Mouse (Mus musculus) right cerebral cortex, postnatal 14 days (tissue): ENCODE data around the gene Anapc7.
"Not testable (repeated sequence)": the region's sequence is repeated elsewhere in the genome, so short reads cannot be mapped to it uniquely, and the experiment has no call there.

Source experiments
- DNase-seq: peaks from one replicate; pipeline ENCODE4 v3.0.0; 2022

The Anapc7 gene

GRCm38 (mm10) chr5:122453188-122453587 lies 31.7 kb downstream of the Anapc7 start:
- DNase-seq, result no peak

- no peak for DNase-seq
Measured at GRCm38 (mm10) chr5:122454442-122454841, 32.9 kb downstream of the Anapc7 start.

GRCm38 (mm10) chr5:122454883-122455282 lies 33.4 kb downstream of the Anapc7 start:
- DNase-seq, result no peak

GRCm38 (mm10) chr5:122455584-122455983 lies 34.1 kb downstream of the Anapc7 start:
- no peak for DNase-seq

DNA sequence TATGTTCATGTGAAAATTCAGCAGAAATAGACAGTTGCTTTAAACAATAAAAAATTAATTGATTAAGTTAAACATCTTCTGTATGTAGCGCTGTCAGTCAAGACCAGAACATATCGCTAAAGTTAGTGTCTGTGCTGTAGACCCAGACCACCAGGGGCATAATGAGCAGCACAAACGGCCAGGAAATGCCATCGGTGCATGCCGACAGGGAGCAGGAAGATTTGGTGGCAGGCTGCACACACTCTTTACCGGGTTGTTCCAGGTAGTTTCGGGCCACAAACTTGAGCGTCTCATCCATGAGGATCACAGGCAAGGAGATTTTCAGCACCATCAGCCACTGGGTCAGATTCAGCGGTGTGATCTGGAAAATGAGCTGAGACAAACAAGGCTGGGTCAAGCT lies 35.6 kb downstream of the Anapc7 start:
- not testable (repeated sequence) for DNase-seq

DNA sequence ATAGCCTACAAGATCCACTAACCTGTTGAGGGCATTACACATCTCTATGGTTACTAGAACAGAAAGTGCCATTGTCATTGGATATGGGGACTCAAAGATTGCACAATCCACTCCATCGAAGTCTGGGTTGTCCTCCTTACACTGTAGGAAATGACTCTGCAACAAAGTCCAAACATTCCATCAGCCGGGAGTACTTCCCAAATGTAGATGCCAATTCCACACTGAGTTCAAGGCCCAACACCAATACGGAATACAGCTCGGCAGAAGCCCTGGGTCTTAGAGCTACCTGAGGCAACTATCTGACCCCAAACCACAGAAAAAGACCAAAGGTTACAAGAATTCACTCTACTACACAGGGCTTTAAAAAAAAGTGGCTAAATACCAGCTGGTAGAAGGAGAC lies 36.6 kb downstream of the Anapc7 start:
- no peak for DNase-seq

DNA sequence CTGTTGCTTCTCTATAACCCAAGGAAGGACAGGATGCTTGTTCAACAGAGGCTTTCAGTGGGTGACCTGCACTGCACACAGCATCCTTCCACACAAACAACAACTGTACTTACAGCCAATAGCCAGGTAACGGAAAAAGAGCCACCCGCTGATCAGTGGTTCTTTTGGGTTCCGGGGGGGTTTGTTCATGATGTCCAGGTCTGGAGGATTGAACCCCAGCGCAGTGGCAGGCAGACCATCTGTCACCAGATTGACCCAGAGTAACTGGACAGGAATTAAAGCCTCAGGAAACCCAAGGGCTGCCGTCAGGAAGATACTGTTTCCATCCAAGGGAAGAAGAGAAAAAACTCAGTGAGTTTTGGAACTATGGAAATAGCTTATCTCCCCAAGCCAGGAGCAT lies 37.8 kb downstream of the Anapc7 start:
- DNase-seq, result no peak

DNA sequence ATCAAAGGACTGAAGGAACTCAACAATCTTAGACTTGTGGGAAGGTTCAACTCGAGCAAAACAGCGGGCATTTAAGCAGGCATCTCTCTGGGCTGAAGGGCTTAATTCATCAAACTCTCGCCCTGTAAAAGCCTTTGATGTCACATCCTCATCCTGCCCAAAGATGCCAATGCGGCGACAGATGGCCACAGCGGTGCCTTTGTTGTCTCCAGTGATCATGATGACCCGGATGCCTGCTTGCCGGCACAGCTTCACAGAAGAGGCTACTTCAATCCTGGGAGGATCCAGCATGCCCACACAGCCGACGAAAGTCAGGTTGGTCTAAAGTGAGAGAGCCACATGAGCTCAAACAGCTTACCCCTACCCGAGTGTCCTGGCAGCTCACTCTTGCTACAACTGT lies 39.2 kb downstream of the Anapc7 start:
- DNase-seq, result no peak

- no peak for DNase-seq
Measured at GRCm38 (mm10) chr5:122461431-122461830, 39.9 kb downstream of the Anapc7 start.

- DNase-seq, result no peak
Measured at GRCm38 (mm10) chr5:122471658-122472057, 50.2 kb downstream of the Anapc7 start.

DNA sequence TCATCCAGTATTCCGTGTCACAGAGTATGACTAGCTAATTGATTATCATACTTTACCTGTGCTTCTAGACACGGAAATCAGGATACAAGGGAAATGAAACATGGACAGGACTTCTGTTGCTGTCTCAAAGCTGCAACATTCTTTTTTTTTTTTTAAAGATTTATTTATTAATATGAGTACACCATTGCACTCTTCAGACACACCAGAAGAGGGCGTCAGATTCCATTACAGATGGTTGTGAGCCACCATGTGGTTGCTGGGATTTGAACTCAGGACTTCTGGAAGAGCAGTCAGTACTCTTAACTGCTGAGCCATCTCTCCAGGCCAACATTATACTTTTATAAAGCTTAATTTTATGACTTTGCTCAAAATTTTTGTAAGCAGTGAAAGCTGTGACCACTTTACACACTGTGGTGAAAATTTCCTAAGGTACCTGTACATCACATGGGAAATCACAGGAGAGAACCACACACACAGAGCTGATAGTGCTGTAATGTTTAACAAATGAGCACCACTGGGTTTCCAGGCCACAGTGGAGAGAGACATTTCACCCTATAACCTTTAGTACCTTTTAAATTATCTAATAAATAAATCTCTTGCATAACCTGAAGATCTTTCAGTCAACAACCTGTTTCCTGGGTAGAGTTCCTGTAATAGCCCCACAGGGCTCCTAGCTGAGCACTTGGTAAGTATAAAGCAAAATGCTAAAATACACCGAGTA lies 53.3 kb downstream of the Anapc7 start:
- DNase-seq, result no peak

GRCm38 (mm10) chr5:122476078-122476477 lies 54.6 kb downstream of the Anapc7 start:
- no peak for DNase-seq

DNA sequence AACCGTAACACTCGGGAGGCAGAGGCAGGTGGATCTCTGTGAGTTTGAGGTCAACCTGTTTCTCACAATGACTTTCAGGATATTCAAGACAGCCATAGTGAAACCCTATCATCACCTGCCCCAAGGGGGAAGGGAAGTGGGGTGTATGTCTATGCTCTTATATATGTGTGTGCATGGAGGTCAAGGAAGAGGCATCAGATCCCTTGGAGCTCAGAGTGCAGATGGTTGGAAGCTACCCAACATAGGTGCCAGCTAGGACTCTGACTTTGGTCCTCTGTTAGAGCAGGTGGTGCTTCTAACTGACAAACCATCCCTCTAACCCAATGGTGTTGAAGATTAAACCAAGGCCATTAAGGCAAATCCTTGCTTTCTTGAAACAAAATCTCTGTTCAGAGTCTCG lies 56.0 kb downstream of the Anapc7 start:
- no peak for DNase-seq

GRCm38 (mm10) chr5:122479131-122479530 lies 57.6 kb downstream of the Anapc7 start:
- no peak for DNase-seq

- no peak for DNase-seq
Measured at GRCm38 (mm10) chr5:122481844-122482243, 60.4 kb downstream of the Anapc7 start.

- no peak for DNase-seq
Measured at GRCm38 (mm10) chr5:122482733-122483391, 61.4 kb downstream of the Anapc7 start.

- DNase-seq, result not testable (repeated sequence)
Measured at GRCm38 (mm10) chr5:122486243-122486642, 64.8 kb downstream of the Anapc7 start.

- no peak for DNase-seq
Measured at GRCm38 (mm10) chr5:122487825-122488224, 66.3 kb downstream of the Anapc7 start.

DNA sequence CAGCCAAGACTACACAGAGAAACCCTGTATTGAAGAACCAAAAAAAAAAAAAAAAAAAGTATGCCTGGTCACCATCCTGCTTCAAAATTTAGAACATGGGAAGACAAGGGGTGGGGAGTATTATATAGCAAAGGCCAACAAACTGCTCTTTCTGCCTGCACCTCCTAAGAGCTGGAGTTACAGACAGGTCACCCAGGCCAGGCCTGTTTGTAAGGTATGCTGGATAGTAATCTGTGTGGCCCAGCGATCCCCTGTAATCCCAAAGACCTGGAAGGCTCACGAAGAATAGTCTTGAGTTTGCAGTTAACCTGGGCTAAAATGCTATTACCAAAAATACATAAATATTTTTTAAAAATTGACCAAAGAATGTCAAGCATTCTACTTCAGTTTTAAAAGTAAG lies 68.7 kb downstream of the Anapc7 start:
- DNase-seq, result no peak

- DNase-seq, result no peak
Measured at GRCm38 (mm10) chr5:122491385-122491784, 69.9 kb downstream of the Anapc7 start.

DNA sequence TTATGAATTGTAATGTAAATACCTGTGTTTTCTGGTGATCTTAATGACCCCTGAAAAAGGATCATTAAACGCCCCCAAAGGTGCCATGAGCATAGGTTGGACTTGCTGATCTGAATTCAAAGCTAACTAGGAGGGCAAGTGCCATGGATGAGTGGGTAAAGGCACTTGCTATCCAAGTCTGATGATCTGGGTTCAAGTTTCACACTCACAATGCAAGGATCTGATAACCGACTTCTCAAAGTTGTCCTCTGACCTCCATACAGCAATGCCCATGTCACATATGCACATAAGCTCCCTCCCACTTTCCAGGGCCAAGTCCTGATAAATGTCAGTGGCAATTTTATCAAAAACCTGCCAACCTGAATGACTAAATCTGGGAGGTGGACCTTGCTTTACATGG lies 71.5 kb downstream of the Anapc7 start:
- no peak for DNase-seq

GRCm38 (mm10) chr5:122494449-122494848 lies 73.0 kb downstream of the Anapc7 start:
- DNase-seq, result no peak
